Mouse (Mus musculus) testis, postnatal 10 days (tissue): ENCODE measurements around the gene Erich3.

Source experiments
- DNase-seq: peaks from one replicate; pipeline ENCODE4 v3.0.0; 2021; ENCODE audit warnings: low spot score

Gene Erich3

DNA sequence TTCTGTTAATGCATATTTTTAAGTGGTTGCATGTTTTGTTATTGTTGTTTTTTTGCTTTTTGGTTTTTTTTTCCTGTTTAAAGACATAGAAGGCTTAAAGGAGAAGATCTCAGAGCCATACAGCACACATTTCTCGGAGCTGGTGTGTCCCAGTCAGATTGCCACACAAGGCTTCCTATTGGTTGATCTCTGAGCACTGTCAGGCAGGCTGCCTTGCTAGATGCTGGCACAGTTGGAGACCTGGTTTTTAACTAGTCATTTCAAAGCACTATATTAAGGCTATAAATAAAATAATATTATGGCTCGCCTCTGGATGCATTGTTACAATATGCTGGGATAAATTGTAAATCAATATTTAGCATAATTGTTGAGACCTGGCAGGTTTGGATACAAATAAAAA, 18.9 kb downstream of the Erich3 start:
- DNase-seq, result no peak

DNA sequence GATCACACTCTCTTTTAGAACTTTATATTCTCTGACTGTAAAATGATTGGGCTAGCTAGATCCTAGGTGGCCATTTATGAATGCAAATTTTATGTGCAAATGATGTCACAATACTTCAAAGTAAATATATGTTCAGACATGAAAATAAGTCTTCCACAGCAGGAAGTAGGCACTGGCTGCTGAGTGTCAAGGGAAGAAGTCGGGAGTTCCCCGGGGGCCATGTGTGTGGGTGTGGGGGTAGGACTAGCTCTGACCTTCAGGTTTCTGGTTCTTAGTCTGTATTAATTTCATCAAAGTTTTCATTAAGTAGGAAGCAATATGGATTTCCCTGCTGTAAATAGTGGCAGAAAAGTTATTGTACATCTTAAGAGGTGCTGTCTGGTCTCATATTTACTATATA, 20.0 kb downstream of the Erich3 start:
- DNase-seq, result no peak

DNA sequence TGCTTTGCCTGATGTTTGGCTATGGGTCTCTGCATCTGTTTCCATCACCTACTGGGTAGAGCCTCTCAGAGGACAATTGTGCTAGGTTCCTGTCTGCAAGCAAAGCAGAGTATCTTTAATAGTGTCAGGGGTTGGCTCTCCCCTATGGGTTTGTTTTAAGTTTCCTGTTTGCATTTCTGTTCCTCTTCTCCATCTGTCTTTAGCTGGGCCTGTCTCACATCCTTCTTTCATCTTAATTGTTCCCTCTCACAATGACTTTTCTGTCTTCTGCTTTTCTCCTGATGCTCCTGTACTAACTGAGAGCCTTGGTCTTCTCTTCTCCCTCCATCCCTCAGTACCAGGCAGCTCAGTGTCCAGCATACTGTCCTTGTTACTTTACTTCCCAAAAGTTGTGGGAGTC, 26.6 kb downstream of the Erich3 start:
- no peak for DNase-seq

DNA sequence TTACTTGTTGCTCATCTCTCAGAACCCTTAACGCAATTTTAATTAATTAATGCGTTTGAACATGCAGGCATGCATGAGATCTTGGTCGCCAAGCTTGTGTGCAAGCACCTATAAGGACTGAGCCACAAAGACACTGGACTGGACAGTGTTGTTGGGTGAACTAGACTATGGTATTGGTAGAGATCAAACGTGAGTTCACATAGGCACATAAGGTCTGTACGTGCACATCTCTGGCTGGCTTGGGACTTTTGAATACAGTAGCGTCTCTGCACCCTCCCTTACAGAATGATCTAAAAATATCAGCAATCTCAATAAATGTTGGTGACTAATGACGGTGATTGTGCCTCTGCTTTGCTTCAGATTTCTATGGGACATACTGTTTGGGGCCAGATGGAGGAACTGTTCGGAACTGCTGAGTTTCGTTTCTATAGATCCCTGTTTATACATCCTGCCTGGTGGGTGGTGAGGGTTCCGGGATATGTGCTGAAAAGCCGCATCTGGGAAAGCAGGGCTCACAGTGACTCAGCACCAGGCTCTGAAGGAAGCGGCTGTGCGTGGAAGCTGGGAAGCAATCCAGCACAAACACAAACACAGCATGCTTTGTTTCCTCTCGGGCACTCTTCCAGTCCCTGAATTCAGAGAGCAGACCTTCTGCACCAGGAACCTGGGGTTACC, 28.4 kb downstream of the Erich3 start:
- DNase-seq, result no peak

DNA sequence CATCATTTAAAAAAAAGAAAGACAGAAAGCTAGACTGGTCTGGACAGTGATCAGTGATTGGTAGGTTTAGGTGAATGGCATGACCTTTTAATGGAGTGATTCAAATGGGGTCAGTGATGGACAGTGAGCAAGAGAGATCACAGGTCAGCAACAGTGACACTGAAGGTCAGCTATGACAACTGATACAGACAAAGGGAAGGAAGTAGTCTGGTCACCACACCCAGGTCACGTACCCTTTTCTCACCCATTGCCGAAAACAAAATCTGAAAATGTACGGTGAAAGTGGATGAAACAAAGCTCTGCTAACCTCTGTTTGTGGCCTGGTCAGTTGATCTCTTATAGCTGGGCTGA, 28.9 kb downstream of the Erich3 start:
- DNase-seq, result no peak

DNA sequence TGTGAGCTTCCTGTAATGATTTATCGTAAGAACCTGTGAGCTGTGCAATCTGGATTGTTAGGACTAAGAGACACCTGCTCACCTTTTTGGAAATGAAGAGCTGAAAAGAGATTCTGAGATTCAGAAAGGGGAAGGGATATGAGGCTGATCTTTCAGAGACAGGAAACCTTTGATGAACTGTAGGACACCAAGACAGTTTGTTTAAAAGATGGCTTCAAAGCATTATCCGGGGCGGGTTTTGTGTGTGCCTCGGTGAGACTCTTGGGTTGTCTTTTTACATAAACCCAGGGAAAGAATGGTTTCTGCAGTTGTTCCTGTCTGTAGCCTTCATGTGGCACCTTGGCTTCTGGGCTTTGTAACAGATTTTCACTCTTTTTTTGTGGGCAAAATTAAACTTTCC, 30.2 kb downstream of the Erich3 start:
- no peak for DNase-seq

DNA sequence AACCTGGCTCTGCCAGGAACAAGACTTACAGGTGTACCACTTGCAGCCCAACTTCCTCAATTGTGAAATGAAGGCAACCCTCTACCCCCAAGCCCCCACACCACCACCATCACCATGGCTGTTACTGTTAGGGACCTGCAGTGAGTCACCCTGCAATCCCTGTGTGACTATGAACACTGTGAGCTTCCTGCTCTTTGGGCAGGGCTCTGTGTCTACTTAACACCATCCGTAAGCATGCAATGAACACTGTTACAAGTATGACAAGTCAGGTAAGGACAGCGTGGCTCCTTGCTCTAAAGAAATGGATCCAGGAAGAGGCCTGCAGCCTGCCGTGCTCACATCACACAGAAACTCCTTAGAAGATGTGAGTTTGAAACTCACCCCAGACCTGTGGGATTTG, 33.0 kb downstream of the Erich3 start:
- DNase-seq, result no peak

DNA sequence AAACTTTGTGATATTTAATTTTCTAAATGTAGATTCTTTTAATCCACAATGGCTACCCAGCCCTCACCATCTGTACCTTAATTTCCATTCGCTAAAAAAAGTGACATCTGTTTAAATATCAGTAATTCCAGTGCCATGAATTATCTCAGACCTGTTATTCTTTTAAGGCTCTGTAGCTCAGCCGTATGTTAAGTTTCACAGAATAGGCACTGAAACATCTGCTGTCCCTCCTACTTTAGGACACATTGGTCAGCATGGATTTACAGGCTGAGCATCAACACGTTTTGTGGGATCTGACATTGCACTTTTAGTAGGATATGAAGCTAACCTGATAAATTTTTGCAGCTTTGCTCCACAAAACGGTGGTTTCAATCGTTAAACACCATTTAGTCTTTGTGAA, 35.2 kb downstream of the Erich3 start:
- no peak for DNase-seq

DNA sequence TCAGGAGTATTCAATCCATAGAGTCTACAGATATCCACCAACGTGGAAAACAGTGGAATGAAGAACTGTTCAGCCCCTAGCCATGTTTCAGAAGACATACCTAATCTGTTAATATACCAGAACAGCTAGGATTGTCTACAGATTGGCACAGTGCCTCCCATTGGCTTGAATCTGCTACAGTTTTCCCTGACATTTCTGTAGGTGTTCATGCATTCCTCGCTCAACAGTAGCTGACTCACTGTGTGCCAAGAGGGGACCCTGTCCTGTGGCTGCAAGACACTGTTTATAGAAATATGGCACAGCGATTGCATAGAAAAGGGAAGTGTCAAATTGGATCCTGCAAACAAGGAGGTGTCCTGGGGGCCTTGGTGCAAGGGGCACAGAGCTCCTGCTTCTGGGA, 36.6 kb downstream of the Erich3 start:
- DNase-seq, result no peak

DNA sequence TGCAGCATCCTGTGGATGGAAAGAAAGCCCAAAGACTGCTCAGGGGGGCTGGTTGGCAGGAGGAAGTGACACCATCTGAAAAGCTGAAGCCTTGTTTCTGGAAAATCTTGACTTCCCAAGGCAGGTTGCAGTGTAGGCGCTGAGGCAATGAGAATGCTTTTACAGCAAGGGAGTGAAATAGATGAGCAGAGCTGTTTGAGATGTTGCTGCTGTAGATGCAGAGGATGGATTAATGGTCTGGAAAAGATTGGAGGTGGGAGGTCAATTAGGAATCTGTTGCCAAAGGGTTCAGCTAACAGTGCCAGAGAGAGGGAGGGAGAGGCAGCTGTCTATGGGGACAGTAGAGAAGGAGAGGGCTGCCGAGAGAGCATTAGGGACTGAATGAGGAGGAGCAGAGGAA, 37.1 kb downstream of the Erich3 start:
- no peak for DNase-seq

DNA sequence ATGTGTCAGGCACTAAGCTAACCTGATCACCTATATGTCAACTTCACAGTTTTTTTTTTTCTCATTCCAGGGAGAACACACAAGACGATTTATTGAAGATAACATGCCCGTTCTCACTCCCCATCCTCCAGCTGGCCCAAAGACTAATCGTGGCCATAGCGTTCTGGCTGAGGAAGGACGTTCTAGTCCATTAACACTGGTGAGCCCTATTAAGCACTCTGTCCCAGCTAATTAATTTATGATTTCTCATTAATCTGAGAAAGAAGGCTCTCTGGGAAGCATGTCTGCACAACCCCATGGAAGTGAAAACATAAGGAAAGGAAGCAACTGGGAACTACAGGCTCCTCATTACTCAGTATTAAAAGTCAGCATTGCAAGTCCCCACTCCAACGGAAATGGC, 41.1 kb downstream of the Erich3 start:
- DNase-seq, result no peak

DNA sequence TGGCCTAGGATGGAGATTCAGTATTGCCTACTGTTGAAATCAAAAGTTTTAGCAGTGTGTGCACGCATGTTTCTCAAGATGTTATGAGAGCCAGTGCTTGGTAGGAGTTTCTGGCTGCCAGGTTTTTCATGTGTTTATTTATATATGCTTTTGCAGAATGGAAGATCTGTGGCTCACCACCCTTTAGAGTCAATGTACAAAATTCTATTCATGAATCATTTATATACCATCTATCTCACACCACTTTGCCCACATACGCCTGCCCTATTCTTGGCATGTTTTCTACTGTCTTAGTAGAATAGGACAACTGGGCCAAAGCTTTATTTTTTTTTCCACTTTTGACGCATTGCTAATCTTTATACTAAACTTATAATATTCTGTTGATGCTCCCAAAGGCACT, 44.5 kb downstream of the Erich3 start:
- no peak for DNase-seq

DNA sequence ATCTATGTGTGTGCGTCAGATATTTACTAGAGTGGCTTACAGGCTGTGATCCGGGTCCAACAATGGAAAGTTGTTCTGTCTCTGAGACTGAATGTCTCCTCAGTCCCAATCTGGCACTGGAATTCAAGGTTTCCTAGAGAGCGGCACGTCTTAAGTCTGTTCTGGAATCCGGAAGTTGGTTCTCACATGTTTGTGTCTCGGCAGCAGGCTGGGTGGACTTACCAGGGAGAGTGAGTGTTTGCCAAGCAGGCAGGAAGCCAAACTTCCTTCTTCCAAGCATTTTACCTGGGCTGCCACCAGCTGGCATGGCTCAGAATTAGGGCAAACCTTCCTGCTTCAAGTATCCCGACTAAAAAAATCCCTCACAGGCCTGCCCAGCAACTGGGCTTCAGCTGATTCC, 59.5 kb downstream of the Erich3 start:
- no peak for DNase-seq

DNA sequence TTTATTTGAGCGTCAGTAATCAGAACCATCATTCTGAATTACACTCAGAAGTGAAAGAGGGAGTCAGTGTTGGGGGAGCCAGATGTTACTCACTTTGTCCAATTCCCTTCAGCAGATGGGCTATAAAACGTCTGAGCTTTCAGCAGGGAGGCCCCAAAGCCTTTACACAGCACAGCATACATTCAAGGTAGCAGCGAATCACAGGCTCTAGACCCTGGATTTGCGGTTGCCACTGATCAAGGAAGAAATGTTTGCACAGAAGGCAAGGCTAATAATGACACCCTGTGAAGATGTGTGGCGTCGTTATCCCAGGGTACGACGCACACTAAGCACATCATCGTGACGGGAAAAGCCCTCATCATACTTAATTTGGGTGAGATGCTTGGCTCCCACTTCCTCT, 67.8 kb downstream of the Erich3 start:
- DNase-seq, result no peak

DNA sequence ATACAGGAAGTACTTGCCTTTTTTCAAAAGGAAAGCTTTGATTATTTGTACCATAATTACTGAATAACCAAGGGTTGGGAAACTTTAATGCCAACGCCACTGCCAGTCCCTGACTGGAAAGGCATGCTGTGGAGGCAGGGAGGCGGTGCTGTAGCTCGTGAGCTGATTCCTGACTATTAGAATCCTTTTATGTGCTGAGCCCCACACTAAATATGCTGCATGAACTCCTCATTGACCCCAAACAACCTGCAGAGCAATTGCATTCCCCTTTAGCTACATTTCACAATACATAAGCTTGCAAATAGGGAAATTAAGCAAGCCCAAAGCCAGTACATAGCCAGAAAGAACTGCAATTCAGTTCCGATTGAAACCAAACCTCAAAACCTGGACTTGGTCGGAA, 77.8 kb downstream of the Erich3 start:
- DNase-seq, result no peak

DNA sequence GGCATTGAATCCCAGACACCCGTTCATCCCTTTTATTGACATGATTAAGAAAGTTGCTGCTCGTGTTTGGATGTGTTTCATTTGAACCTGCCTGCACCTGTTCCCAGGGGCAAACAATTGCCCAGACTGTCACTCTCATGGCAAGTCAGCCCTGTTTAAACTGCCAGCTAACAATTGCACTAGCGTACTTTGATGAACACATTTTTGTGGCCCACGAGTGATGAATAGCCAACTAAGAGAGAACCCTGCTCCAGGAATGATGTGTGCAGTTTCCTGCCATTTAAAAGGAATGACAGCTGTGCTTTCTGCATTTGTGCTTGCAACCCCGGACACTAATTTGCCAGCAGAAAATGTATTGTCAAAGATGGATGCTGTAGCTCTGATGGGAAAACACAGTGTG, 79.3 kb downstream of the Erich3 start:
- no peak for DNase-seq

DNA sequence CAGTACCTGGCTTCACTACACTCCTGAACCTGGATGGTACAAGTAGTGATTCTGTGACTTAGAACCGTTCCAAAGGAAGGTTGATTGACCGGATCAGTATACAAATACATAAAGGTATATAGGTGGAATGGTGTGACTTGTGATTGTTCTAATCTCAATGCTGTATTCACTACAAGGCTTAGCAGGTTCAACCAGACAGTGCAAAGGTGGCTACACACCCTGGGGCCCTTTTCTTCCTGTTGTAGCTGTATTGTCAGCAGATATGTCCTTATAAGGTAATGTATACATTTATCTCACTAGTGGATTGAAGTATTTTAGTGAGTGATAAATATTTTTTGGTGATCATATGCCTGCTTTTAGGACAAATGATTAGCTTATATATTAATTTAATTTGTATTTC, 80.7 kb downstream of the Erich3 start:
- no peak for DNase-seq

DNA sequence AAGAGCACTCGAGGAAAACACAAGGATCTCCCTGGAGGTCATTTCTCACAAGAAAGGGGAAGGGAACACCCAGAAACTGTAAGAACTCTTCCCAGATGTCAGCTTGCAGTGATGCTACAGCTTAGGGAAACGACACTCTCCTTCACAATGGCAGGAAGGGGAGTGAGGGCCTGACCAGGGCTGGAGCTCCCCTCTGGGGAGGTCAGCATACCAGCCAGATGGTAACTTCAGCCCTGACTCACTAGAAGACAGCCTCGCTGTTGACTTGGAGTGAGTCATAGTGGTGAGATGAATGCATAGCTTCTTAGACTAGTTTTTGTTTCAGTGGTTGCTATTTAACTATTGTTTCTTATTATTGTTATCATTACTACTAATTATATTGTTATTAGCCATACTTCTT, 90.8 kb downstream of the Erich3 start:
- DNase-seq, result no peak

DNA sequence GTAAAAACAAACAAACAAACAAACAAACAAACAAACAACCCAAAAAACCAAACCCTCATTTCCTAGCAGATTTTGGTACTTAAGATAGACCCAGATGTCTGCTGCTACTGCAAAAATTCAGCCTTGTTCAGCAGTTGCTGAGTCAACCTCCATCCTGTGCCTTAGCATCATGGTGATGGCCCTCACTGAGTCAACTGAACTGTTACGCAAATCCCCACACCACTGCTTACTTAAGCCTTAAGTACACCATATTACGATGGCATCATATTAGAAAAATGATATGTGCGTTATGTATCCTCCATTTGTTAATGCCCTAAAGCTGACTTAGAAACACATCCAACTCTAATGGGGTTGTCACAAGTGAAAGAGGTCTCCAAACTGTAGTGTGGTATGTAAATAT, 91.6 kb downstream of the Erich3 start:
- no peak for DNase-seq

DNA sequence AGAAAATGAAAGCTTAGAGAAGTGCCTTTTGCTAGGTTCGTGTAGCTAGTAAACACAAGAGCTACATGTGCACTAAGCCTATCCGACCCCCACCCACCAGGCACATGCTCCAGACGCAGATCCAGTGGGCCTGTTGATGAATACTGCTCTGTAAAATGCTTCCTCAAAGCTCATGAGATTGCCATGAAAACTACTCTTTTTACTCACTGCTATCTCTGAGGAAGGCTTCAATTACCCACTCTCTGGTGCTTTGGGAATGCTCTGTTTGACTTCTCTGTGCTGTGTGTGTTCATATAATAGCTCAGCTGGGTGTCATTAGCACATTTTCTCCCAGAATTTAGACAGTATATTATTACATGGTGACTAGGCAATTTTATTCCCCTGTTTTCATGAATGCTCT, 94.4 kb downstream of the Erich3 start:
- no peak for DNase-seq

DNA sequence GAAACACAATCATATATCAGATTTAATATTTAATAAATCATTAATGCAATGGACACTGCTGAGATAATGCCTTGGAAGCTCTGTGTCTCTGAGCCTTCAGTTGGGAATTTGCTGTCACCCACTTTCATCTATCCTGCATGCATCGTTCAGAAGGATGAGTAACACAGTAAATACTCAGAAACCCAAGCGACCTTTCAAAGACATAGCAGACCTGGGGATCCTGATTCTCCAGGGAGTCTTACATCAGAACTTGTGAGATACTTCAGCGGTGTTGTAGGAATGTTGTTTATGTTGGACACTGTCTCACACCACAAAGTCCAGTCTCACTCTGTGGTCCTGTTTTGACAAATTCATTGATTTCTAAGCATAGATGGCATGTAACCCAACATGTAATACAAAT, 97.4 kb downstream of the Erich3 start:
- no peak for DNase-seq

DNA sequence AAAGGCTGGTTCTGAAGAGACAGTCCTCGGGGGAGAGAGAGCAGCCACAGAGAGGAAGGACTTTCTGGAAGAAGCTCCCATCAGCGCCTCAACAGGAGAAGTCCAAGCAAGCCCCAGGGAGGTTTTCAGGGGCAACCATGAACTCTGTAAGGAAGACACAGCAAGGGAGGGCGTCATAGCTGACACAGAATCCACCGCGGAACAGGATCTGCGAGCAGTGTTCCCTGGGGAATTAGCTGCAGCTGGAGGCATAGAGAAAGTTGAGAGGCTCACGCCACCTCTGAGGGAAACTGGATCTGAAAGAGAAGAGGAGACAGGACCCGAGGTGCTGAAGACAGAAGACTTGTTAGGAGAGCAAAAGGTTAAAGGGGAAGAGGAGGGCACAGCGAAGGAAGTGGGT, 99.7 kb downstream of the Erich3 start:
- no peak for DNase-seq

DNA sequence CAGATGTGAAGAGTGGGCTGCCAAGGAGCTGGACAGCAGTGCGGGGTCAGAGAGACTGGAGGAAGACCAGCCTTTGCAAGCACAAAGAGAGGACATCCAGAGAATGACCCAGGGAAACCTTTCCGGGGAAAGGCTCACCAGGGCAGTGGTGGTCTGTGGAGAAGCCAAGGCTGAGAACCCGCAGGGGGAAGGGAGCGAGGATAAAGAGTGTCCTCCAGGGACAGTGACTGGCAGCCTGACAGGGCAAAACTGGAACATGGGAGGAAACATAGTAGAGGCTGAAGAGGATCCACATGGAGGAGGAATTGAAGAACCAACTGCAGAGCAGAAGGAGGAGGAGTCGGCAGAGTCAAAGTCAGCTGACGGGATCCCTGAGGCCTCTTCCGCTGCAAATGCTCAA, 100.5 kb downstream of the Erich3 start:
- DNase-seq, result peak; percentile 51

DNA sequence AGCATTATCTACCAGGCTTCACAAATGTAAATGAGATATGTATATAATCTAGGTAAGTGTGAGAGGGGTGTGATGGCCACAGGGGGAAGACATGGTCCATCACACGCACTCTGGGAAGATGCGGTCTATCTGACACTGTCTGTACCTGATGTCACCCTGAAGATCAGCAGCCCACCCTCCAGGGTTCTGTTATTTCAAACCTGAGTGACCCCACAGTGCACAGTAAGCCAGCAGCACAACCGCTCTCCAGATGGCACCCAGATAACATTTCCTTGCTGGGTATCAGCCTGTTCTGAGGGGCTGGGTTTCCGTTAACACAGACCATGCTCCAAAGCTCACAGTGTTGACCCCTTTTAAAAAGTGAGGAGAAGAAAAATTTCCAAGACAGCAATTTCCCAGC, 102.7 kb downstream of the Erich3 start:
- DNase-seq, result no peak

DNA sequence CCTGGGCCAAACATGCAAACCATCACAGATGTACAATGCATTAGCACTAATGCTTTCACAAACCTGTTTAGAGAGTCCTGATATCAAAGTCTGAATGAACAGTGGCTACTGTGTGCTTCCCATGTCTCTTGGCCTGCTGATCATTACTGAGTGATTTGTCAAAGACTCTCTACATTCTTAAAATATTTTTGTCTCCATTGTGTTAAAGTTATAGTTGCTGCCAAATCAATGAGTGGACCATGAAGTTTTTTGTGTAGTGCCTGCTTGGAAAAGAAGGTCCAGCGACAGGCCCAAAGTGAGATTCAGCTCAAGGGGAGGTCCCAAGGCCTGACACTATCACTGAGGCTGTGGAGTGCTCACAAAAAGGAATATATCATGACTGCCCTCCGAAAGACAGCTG, 108.0 kb downstream of the Erich3 start:
- DNase-seq, result no peak
